Mouse (Mus musculus): ENCODE data around the gene Dysf.

- no peak for TF ChIP-seq POLR2A (IDR thresholded peaks at IDR 0.05; ENCODE audit: low read depth, low read length)
- TF ChIP-seq CTCF (conservative IDR thresholded peaks at IDR 0.05; ENCODE audit: insufficient read depth, insufficient read length, low read depth, low read length) = no peak
Observed at GRCm38 (mm10) chr6:84130867-84131266, 122.5 kb downstream of the Dysf start.

All from kidney, adult 2 months (tissue).